Mouse (Mus musculus): ENCODE data around the gene Gm19684.
"Not testable (repeated sequence)": the region's sequence is repeated elsewhere in the genome, so short reads cannot be mapped to it uniquely, and the experiment has no call there.

- TF ChIP-seq POLR2A (IDR thresholded peaks at IDR 0.05; ENCODE audit: extremely low read depth, insufficient read depth, low read length); CTCF (IDR thresholded peaks at IDR 0.05; ENCODE audit: low read depth, low read length): not testable (repeated sequence)
These were observed 25.5 kb downstream of the Gm19684 start for GRCm38 (mm10) chr17:36146937-36147336.
